Mouse (Mus musculus): ENCODE results near the gene Rps15. TPM values are rescaled to one million over a fixed set of nuclear protein-coding genes. Genes with fewer than 3 reads are reported as not detected.
A peak's percentile ranks its signal among the peaks of the same experiment; 100 is the strongest.

Rps15 gene
- polyA plus RNA-seq, 1 experiment from 2014 or later, result 525 TPM

DNA sequence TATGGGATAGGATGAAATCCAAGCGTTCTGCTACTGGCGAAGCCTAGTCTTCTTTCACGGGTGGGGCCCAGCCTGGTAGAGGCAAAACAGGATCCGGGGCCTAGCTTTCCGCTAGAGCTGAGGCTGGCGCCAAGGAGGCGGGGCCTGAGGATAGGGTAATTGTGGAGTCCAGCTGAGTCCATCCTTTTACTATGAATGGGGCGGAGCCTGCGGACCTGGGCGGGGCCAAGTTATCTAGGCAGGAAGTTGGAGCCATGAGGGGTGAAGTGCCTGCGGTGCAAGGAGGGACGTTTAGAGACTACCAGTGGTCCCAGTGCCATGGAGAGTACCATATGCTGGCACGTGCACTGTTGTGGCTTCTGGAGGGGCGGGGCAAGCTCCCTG, 30.7 kb upstream of the Rps15 start:
- peak; percentile 63 for ATAC-seq (replicated peaks; ENCODE audit: insufficient number of reproducible peaks, insufficient read depth, low FRiP score, low read depth)
- peaks cover 54% of the 10 kb centered on the region for H3K4me1 ChIP-seq (replicated peaks)
- no peaks in the 10 kb centered on the region for H3K9me3 ChIP-seq (replicated peaks)
- H3K27me3 ChIP-seq, result no peaks in the 10 kb centered on the region
- H3K4me2 ChIP-seq, result peak overlapping the region; percentile 99
- peak overlapping the region; percentile 77 for H3K9ac ChIP-seq
- H3K27ac ChIP-seq, result peak overlapping the region; percentile 99
- peak overlapping the region; percentile 72 for H3K4me3 ChIP-seq
- under 1% methylated on average over 14 of the region's 14 CpGs for WGBS
- H3K36me3 ChIP-seq, result peaks cover 24% of the 10 kb centered on the region

DNA sequence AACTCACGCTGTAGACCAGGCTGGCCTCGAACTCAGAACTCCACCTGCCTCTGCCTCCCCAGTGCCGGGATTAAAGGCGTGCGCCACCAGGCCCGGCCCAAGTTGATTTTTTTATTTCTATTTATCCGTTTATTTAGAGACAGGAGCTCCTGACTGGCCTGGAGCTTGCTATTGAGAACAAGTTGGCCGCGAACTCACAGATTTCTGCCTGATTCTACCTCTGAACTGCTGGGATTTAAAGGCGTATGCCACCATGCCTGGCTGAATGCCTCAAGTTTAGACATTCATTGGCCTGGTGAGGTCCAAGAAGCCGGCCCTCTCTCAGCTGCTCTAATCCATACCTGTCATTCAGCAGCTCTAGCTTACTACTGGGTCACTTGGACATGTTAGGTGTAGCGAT, 30.1 kb upstream of the Rps15 start:
- no peaks in the 10 kb centered on the region for H3K27me3 ChIP-seq
- H3K36me3 ChIP-seq, result peaks cover 19% of the 10 kb centered on the region
- H3K4me1 ChIP-seq (replicated peaks), result peaks cover 60% of the 10 kb centered on the region

DNA sequence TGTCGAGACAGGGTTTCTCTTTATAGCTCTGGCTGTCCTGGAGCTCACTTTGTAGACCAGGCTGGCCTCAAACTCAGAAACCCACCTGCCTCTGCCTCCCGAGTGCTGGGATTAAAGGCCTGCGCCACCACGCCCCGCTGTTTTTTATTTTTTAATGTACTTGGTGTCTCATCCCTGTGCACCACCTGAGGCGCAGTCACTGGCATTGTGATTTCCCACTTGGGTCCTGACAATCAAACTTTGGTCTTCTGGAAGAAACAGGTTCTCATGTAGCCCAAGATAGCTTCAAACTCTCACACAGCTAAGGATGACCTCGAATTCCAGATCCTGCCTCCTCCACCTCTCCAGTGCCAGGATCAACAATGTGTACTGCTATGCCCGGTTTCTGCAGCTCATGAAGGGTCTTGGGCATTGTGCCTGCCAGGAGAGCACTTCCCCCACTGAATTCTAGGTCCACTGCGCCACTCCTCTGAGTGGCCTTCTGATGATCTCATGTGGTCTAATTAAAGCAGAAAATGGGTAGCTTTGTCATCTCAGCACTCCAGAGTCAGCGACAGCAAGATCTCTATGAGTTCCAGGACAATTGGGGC, 29.4 kb upstream of the Rps15 start:
- peaks cover 67% of the 10 kb centered on the region for H3K4me1 ChIP-seq (replicated peaks)
- H3K4me2 ChIP-seq, result no peak overlapping the region
- no peaks in the 10 kb centered on the region for H3K27me3 ChIP-seq
- no peak overlapping the region for H3K9ac ChIP-seq
- H3K9me3 ChIP-seq (replicated peaks), result no peaks in the 10 kb centered on the region
- H3K4me3 ChIP-seq, result no peak overlapping the region
- no peak for ATAC-seq (replicated peaks; ENCODE audit: insufficient number of reproducible peaks, insufficient read depth, low FRiP score, low read depth)
- peaks cover 18% of the 10 kb centered on the region for H3K36me3 ChIP-seq
- H3K27ac ChIP-seq, result 0 out of 2 replicates have a peak overlapping the region, but pooled peaks have one; percentile 99
- WGBS, result 87% methylated on average over 10 of the region's 10 CpGs

More for the DNA sequence above, 30.1 kb upstream of the Rps15 start:
- H3K27ac ChIP-seq, result peak overlapping the region; percentile 99
- H3K9me3 ChIP-seq (replicated peaks), result no peaks in the 10 kb centered on the region
- WGBS, result 70% methylated on average over 12 of the region's 12 CpGs
- H3K9ac ChIP-seq, result peak overlapping the region; percentile 37; the same call in 1 of the 2 replicates
- peak overlapping the region; percentile 99 for H3K4me2 ChIP-seq
- no peak for ATAC-seq (replicated peaks; ENCODE audit: insufficient number of reproducible peaks, insufficient read depth, low FRiP score, low read depth)
- H3K4me3 ChIP-seq, result peak overlapping the region; percentile 72

DNA sequence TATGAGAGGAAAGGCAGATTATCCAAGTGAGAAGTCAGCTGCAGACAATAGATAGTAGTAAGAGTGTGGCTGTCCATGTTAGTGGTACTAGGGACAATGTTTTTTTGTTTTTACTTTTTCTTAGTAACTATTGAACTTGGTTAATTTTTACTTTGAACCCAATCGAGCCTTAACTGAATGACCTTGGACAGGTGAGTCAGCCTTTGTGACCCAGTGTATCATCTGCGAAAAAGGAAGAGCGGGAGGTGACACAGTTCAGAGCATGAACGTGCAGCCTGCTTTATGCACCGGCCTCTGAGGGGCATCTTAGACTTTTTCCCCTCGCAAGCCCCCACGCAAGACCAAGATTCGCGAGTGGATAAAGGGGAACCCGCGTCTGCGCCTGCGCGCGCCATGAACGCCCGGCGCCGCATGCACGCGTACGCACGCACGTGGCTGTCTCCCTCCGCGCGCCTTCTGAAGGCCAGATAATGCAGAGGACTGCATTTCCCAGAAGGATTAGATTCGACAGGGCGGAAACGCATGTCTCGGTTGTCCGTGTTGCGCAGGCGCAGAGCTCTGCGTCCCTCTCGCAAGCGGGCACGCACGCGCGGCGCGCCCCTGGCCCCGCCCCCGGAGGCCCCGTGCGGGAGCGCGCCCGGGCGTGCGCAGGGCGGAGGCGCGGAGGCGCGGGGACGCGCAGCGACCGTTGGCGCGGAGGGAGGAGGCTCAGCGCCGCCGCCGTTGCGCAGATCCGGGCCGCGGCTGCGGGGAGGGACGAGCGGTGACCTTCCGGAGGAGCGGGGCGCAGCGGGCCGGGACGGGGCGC, 27.7 kb upstream of the Rps15 start:
- Histone ChIP-seq H3K9ac (peak overlapping the region; percentile 100), H3K27me3 (no peaks in the 10 kb centered on the region), H3K36me3 (0 out of 2 replicates have a peak, but pooled peaks cover 4% of the 10 kb centered on the region), H3K4me1 (replicated peaks) (peaks cover 69% of the 10 kb centered on the region), H3K4me2 (peak overlapping the region; percentile 84), H3K4me3 (peak overlapping the region; percentile 99), H3K9me3 (replicated peaks) (no peaks in the 10 kb centered on the region), H3K27ac (peak overlapping the region; percentile 93)
- WGBS, result 1% methylated on average over 79 of the region's 81 CpGs
- ATAC-seq (replicated peaks; ENCODE audit: insufficient number of reproducible peaks, insufficient read depth, low FRiP score, low read depth), result peak; percentile 61

DNA sequence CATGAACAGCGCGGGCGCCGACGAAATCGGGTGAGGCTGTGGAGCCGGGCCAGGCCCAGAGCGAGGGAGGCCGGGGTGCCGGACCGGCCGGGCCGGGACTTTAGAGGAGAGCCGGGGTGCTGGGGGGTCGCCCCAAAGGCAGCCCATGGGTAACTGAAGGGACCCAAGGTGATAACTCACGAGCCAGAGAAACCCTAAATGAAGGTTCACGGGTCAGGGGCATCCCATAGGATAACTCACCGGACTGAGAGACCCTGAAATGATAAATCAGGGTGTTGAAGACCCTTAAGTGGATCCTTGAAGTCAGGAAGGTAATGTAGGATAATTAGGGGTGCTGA, 27.1 kb upstream of the Rps15 start:
- ATAC-seq (replicated peaks; ENCODE audit: insufficient number of reproducible peaks, insufficient read depth, low FRiP score, low read depth), result no peak
- H3K9me3 ChIP-seq (replicated peaks), result no peaks in the 10 kb centered on the region
- H3K36me3 ChIP-seq, result 0 out of 2 replicates have a peak, but pooled peaks cover 4% of the 10 kb centered on the region
- 0% methylated on average over 18 of the region's 18 CpGs for WGBS
- peak overlapping the region; percentile 99 for H3K4me3 ChIP-seq
- peaks cover 67% of the 10 kb centered on the region for H3K4me1 ChIP-seq (replicated peaks)
- H3K27ac ChIP-seq, result peak overlapping the region; percentile 93
- peak overlapping the region; percentile 84 for H3K4me2 ChIP-seq
- peak overlapping the region; percentile 100 for H3K9ac ChIP-seq
- H3K27me3 ChIP-seq, result no peaks in the 10 kb centered on the region

DNA sequence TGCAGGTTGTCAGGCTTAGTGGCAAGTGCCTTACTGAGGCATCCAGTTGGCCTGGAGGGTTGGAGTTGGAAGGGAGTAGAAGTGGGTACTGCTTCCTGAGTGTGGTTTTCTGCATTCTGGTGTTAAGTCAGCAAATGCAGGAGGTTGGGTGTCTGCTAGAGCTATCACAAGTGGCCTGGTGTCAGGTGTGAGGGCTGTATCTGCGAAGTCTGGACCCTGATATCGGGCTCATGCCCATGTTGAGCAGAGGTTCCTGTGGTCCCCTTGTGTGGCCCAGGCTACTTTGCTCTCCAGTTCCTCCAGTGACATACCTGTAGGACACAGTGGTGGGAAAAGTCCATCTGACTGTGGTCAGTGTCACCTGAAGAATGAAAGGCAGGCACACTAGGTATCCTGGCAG, 22.2 kb upstream of the Rps15 start:
- peaks cover 78% of the 10 kb centered on the region for H3K4me1 ChIP-seq (replicated peaks)
- H3K27ac ChIP-seq, result peak overlapping the region; percentile 8; the same call in 1 of the 2 replicates
- no peak overlapping the region; the same call in 1 of the 2 replicates for H3K4me2 ChIP-seq
- H3K9me3 ChIP-seq (replicated peaks), result no peaks in the 10 kb centered on the region
- no peaks in the 10 kb centered on the region for H3K27me3 ChIP-seq
- no peak overlapping the region for H3K4me3 ChIP-seq
- H3K9ac ChIP-seq, result peak overlapping the region; percentile 31; the same call in 1 of the 2 replicates
- H3K36me3 ChIP-seq, result peaks cover 20% of the 10 kb centered on the region
- WGBS, result 79% methylated on average over 2 of the region's 2 CpGs
- no peak for ATAC-seq (replicated peaks; ENCODE audit: insufficient number of reproducible peaks, insufficient read depth, low FRiP score, low read depth)

DNA sequence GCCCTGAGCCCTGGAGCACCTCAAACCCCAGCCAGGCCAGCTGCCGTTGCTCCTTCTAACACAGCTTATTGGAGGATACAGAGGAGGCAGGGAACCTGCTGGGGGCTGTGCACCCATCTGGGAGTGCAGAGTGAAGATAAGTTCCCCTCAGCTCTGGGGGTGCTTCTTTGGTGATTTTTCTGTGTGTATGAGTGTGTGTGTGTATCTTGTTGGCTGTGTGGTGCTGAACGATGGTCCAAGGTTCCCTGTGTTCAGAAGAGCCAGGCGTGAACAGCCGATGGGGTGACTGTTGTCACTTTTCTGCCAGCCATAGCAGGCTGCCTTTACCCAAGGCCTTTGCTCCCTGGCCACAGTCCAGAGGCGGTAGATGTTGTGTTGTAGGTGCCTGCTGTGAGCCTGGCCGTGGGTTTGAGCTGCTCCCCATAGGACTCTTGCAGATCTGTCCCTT, 21.5 kb upstream of the Rps15 start:
- H3K36me3 ChIP-seq, result peaks cover 24% of the 10 kb centered on the region
- peaks cover 75% of the 10 kb centered on the region for H3K4me1 ChIP-seq (replicated peaks)
- WGBS, result 52% methylated on average over 6 of the region's 6 CpGs

DNA sequence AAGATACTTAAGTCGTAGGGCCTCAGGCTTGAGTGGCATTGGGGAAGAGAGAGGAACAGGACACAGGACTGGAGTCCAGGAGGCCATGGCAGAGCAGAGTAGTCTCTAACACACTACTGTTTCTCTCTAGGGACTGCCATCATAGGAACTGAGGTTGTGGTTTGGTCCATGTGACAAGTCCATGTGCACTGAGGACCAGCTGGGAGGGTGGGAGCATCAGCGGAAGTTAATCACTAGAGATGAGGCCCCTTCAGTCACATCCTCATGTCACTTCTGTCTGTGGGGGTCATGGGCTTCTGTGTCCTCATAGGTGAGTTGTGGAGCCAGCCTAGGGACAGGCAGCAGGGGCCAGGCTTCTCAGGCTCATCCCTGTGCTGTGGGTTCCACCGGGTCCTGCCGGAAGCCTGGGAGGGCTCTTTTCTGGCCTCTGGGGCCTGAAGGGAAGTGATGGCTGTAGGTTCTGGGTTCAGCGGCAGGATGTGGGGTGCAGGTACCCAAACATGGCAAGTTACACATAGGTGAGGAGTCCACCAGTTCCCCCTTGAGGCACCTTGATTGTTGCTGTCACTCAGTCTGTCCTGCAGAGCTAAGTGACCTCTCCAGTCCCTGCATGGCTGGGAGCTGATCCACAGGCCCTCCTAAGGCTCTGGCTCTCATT, 20.9 kb upstream of the Rps15 start:
- H3K4me1 ChIP-seq (replicated peaks), result peaks cover 70% of the 10 kb centered on the region
- H3K9ac ChIP-seq, result peak overlapping the region; percentile 18; the same call in 1 of the 2 replicates
- no peak for ATAC-seq (replicated peaks; ENCODE audit: insufficient number of reproducible peaks, insufficient read depth, low FRiP score, low read depth)
- WGBS, result 71% methylated on average over 5 of the region's 5 CpGs
- no peaks in the 10 kb centered on the region for H3K9me3 ChIP-seq (replicated peaks)
- H3K4me3 ChIP-seq, result no peak overlapping the region
- H3K4me2 ChIP-seq, result no peak overlapping the region
- no peak overlapping the region for H3K27ac ChIP-seq
- peaks cover 30% of the 10 kb centered on the region for H3K36me3 ChIP-seq
- no peaks in the 10 kb centered on the region for H3K27me3 ChIP-seq

More for the DNA sequence above, 21.5 kb upstream of the Rps15 start:
- Histone ChIP-seq H3K4me2 (no peak overlapping the region; the same call in 1 of the 2 replicates), H3K27me3 (no peaks in the 10 kb centered on the region), H3K27ac (peak overlapping the region; percentile 8; the same call in 1 of the 2 replicates), H3K4me3 (no peak overlapping the region), H3K9ac (0 out of 2 replicates have a peak overlapping the region, but pooled peaks have one; percentile 31), H3K9me3 (replicated peaks) (no peaks in the 10 kb centered on the region)
- ATAC-seq (replicated peaks; ENCODE audit: insufficient number of reproducible peaks, insufficient read depth, low FRiP score, low read depth), result no peak

DNA sequence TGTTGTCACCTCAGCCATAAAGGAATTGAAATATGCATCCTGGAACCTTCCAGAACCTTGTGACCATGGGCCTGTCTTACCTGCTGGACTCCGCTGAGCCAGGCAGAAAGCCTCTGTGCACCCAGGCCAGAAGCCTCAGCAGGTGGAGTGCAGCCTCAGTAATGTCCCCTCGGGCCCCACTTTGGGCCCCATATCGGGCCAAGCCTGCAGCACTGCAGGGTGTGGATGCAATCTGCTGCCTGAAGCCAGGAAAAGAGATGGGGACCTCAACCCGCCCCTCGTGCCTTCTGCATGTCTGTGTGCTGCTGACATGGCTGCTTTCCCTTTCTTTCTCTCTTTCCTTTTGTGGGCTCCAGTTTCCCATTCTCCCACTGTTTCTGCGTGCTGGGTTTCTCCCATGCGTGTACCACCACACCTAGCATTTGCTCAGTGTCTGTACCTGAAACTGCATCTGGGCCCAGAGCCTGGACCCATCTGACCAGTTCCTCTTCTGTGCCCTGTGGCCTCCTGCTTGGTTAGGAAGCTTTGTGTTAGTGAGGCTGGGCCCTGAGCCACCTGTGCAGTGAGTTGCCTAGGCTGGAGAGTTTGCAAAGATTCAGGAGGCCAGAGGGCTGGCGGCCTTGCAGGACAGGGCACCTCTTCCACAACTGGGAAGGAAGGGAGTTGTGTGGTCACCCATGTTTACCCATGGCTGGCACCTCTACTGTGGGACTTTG, 20.2 kb upstream of the Rps15 start:
- no peak overlapping the region for H3K27ac ChIP-seq
- H3K4me3 ChIP-seq, result no peak overlapping the region
- H3K9me3 ChIP-seq (replicated peaks), result no peaks in the 10 kb centered on the region
- peaks cover 63% of the 10 kb centered on the region for H3K4me1 ChIP-seq (replicated peaks)
- H3K36me3 ChIP-seq, result peaks cover 36% of the 10 kb centered on the region
- H3K27me3 ChIP-seq, result no peaks in the 10 kb centered on the region
- H3K9ac ChIP-seq, result no peak overlapping the region; the same call in 1 of the 2 replicates
- 88% methylated on average over 8 of the region's 8 CpGs for WGBS
- no peak overlapping the region for H3K4me2 ChIP-seq
- ATAC-seq (replicated peaks; ENCODE audit: insufficient number of reproducible peaks, insufficient read depth, low FRiP score, low read depth), result no peak

DNA sequence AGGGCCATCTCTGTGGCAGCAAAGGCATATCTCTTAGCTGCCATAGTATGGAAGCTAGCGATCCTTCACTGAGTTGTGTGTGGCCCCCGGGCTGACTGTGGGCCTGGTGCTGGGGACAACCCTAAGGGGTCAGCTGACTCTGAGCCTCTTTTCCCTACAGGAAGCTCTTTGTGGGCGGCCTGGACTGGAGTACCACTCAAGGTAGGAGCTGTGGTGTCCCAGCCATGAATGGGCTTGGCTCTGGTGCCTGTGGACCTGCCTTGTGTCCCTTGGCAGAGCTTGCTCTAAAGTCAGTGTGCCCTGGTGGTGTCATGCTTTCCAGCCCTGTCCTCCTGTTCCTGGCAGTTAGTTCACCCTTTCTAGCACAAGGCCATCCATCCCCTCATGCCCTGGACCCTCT, 18.4 kb upstream of the Rps15 start:
- Histone ChIP-seq H3K27ac (no peak overlapping the region), H3K36me3 (peaks cover 50% of the 10 kb centered on the region), H3K9ac (no peak overlapping the region), H3K4me1 (replicated peaks) (peaks cover 44% of the 10 kb centered on the region), H3K27me3 (no peaks in the 10 kb centered on the region), H3K4me2 (no peak overlapping the region), H3K9me3 (replicated peaks) (no peaks in the 10 kb centered on the region), H3K4me3 (no peak overlapping the region)
- ATAC-seq (replicated peaks; ENCODE audit: insufficient number of reproducible peaks, insufficient read depth, low FRiP score, low read depth), result 0 out of 2 replicates have a peak, but pooled peaks have one; percentile 7
- 71% methylated on average over 3 of the region's 3 CpGs for WGBS
